Mouse (Mus musculus) B cell, adult 2 months (primary cell): ENCODE data around the gene Rbm20.

ENCODE experiments used
- DNase-seq, 2 experiments: peaks; one replicate each; pipeline ENCODE4 v3.0.0; 2022

Gene Rbm20

GRCm38 (mm10) chr19:53760125-53761101 lies 83.3 kb downstream of the Rbm20 start:
- DNase-seq = no peak

DNA sequence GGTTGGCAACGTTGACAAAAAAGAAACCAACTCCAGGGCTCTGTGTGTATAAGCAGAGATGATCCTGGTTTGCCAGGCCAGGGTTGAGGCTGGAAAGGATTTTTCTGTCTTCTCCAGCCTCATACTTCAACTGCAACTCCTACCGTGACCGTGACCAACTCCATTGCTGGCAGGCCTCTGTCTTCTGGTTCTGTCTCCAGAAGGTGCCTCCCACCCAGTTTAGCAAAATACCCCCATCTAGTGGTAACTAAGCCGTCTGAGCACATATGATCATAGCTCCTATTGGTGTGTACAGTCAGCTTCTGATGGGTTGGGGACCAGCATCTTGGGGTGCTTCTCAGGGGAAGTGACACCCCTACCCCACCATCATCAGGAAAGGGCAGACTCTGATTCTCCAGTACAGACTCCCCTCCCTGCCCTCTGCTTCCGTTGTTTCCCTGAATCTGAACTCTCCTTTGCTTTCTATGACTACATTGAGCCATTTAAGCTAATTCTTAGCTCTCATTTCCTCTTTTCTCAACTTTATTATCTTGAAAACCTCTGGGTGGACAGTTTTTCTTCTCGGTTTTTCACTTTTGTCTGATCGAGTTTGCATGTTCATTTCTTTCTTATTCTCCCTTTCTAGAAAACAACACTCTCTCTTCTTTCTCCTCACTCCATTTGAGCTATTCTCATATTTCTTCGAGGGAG lies 85.8 kb downstream of the Rbm20 start:
- DNase-seq = peak; percentile 6

DNA sequence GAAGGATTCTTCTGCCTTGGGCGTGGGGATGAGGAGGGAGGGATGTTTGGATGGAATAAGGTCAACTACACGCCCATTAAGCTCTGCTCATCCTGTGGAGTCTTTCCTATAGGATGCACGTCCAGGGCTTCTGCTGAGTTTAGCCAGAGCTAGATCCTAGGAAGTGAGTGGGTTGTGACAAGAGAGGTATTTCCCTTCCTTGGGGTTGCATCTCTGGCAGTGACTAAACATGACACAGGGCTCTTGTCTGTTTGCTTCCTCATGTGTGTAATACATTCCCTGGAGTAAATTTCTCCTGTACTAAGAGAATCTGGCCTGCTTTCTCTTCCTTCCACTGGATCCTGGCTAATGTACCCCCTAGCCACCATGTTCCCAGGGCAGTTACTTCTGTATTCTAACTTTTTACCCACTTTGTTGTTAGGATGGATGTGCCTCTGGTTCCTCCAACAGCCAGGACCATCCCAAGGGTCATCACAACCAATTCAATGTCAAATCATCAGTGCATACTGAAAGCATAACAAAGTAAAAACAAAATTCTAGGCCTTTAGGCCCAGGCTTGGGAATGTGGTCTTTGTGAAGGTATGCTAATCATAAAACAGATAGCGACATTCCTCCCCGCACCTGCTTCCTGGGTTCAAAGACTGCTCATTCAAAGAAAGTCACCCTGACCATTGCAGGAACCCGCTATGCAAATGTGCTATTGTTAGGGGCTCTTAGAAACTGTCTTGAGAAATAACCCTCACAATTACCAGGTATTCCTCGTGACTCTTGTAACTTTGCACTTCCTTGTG lies 87.8 kb downstream of the Rbm20 start:
- no peak for DNase-seq

GRCm38 (mm10) chr19:53768478-53768877 lies 91.4 kb downstream of the Rbm20 start:
- DNase-seq = peak; percentile 20 to 29

DNA sequence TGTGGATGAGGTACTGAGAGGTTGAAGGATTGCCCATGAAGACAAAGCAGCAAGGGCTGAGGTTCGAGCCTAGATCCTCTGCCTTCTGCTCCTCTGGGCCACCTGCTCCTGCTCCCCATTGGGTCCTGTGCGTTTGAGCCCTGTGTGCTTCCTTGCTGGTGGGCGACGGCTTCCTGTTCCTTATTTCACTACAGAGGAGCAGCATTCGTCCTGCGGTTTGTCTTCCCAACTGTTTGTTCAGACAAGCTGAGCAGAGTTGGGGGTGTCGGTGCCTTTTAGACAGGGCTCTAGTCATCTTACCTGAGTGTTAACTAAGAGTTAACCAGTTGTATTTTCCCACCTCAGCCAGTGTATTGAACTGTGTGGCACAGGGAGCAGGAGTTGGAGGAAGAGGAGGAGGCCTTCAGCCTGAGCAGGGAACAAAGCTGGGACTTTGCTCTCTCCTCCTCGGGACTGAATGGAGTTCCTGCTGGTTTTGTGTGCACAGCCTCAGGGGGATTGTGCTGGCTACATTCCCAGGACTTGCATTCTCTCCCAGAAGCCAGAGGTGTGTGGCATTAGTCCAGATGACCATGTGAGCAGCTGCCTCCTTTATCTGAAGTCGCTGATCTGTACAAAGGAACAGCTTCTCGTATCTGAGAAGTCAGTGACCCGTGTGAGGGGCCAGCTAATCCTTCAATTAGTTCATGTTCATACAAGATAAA lies 97.0 kb downstream of the Rbm20 start:
- DNase-seq = no peak

- DNase-seq = no peak
Observed at GRCm38 (mm10) chr19:53774641-53775350, 97.7 kb downstream of the Rbm20 start.

- no peak for DNase-seq
Observed at GRCm38 (mm10) chr19:53779402-53779801, 102.3 kb downstream of the Rbm20 start.

- DNase-seq = no peak
Observed at GRCm38 (mm10) chr19:53779818-53780217, 102.7 kb downstream of the Rbm20 start.

DNA sequence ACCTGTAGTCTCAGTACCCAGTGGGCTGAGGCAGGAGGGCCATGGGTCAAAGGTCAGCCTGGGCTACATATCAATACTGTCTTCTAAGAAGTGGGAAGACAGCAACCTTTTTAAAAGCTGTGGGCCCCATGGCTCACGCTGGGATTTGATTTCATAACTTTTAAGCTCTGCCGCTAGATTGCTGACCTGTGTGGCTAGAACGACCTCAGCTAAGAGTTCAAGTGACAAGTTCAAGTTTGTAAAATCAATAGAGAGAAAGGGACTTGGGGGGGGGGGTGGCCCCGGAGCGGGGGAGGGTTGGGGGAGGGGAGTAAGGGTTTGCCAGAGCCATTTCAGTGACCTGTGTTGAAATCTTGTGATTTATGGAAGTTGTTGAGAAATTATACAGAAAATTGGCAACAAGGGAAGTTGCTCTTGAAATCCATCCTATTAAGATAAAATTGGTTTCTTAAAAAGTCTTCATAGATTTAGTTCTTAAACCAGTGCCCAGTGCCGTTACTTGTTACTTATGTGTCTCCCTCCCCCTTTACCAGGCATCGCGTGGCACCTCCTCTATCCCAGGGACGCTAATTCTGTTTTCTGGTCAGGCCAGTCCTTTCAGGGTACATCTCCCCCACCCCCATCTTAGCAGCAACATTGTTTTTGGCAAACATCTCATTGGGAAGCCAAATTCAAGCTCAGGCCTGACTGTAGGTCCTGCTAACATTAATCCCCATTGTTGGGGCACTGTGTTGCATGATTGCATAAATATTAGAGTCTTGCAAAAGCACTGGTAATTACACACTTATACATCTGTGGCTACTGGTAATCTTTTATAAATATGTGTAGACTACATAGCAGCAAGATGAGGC lies 103.9 kb downstream of the Rbm20 start:
- DNase-seq = no peak

DNA sequence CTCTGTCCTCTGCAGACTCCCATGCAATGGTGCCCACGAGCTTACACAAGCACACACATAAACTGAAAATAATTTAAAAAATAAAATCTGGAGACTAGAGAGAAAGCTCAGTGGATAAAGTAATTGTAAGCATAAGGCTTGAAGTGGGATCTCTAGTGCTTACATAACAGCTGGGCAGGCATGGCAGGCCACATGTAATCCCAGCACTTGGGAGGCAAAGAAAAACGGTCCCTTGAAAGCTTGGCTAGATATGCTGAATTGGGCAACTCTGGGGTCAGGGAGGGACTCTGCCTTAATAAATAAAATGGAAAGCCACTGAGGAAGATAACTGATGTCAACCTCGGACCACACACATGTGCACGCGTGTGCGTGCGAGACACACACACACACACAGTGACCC lies 104.7 kb downstream of the Rbm20 start:
- DNase-seq = no peak

- DNase-seq = no peak
Observed at GRCm38 (mm10) chr19:53785352-53785751, 108.2 kb downstream of the Rbm20 start.

GRCm38 (mm10) chr19:53786239-53786638 lies 109.1 kb downstream of the Rbm20 start:
- DNase-seq = no peak

- no peak for DNase-seq
Observed at GRCm38 (mm10) chr19:53786836-53787235, 109.7 kb downstream of the Rbm20 start.

DNA sequence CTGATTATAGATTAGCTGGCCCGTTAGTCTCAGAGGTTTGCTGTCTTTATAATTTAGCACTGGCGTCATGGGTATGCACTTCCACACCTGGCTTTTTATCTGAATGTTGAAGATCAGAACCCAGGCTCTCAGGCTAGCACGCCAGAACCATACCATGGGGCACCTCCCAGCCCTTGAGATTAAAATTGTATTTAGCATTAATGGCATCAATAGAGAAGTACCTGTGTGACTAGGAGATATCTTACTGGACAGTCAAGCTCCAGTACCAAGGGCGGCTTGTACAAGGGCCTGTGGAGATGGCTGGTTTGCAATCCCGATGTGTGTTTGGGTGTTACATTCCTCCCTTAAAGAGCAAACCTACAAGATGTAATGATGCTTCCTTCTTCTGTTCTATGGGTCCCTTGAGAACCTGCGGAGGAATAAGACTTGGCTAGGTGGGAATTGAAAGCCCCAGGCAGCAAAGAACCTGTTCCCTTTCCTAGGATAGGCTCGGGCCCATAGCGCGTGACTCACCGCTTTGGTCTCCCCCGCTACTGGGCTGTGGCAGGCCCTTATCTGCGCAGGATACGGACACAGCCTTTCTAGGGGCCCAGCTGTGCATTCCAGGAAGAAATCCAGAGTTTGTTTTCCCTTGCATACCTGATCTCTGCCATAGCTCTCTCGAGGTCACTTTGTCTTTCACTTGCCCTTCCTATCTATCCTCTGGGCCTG lies 111.7 kb downstream of the Rbm20 start:
- DNase-seq = no peak

GRCm38 (mm10) chr19:53789571-53789970 lies 112.5 kb downstream of the Rbm20 start:
- DNase-seq = no peak

GRCm38 (mm10) chr19:53791751-53792720 lies 114.9 kb downstream of the Rbm20 start:
- DNase-seq = no peak

- DNase-seq = no peak
Observed at GRCm38 (mm10) chr19:53792976-53793897, 116.1 kb downstream of the Rbm20 start.
